Mouse (Mus musculus) inflammation-experienced regulatory T-cells (primary cell): ENCODE results near the gene Rdh1. TPM values are rescaled to one million over a fixed set of nuclear protein-coding genes. Genes with fewer than 3 reads are reported as not detected.

ENCODE experiments used
- polyA plus RNA-seq, 2 experiments: library from polyadenylated mRNA; unstranded; fragments of 100-300 nt; shearing (Covaris generic); gene quantifications; one replicate each; pipeline ENCODE4 v1.2.1; 2017

Gene Rdh1
- polyA plus RNA-seq: under 1 TPM; 0.18 to 0.34 TPM

GRCm38 (mm10) chr10:127759181-127760110 is at the start of gene Rdh1, which contains the start of gene Rdh16f1:
Rdh1 (plus strand) TSS chr10:127759721.
Rdh16f1 (plus strand) TSS chr10:127759787.

GRCm38 (mm10) chr10:127724178-127724577 is 35.3 kb upstream of the Rdh1 start, which contains the start of gene Tac2:
Tac2 (plus strand) TSS chr10:127724478.

GRCm38 (mm10) chr10:127739083-127739660 is 20.3 kb upstream of the Rdh1 start, which contains the start of gene Zbtb39:
Zbtb39 (plus strand) TSS chr10:127739538.

GRCm38 (mm10) chr10:127751548-127751947 is 8.0 kb upstream of the Rdh1 start, which contains the start of gene Gpr182:
Gpr182 (minus strand) TSS chr10:127751732.

GRCm38 (mm10) chr10:127776011-127776410 is 16.5 kb downstream of the Rdh1 start, which contains the start of gene Rdh9:
Rdh9 (plus strand) TSS chr10:127776386.

GRCm38 (mm10) chr10:127800891-127801290 is 41.4 kb downstream of the Rdh1 start, which contains the start of gene Rdh16:
Rdh16 (plus strand) TSS chr10:127801152.

Other genes with a start within 250 kb of the Rdh1 start
- not detected for gene Ndufa4l2, start 244.8 kb upstream of the Rdh1 start, polyA plus RNA-seq
- gene Shmt2, start 237.3 kb upstream of the Rdh1 start, polyA plus RNA-seq: 10 to 100 TPM; 78.5 to 85.9 TPM
- under 1 TPM in 1 of 2 experiments, not detected in 1; 0.17 TPM for gene Nxph4, start 225.2 kb upstream of the Rdh1 start, polyA plus RNA-seq
- 1 to 10 TPM in 1 of 2 experiments, under 1 TPM in 1; 0.36 to 2.3 TPM for gene Lrp1, start 138.6 kb upstream of the Rdh1 start, polyA plus RNA-seq
- gene Stat6, start 116.7 kb upstream of the Rdh1 start, polyA plus RNA-seq: 100 to 1,000 TPM; 207 to 235 TPM
- gene Nemp1, start 92.8 kb upstream of the Rdh1 start, polyA plus RNA-seq: 1 to 10 TPM; 7.2 to 9.8 TPM
- 10 to 100 TPM; 64.6 to 67.1 TPM for gene Nab2, start 91.2 kb upstream of the Rdh1 start, polyA plus RNA-seq
- under 1 TPM; 0.23 to 0.54 TPM for gene Myo1a, start 54.6 kb upstream of the Rdh1 start, polyA plus RNA-seq
- gene Tac2, start 35.2 kb upstream of the Rdh1 start, polyA plus RNA-seq: 1 to 10 TPM in 1 of 2 experiments, under 1 TPM in 1; 0.48 to 2.2 TPM
- under 1 TPM; 0.64 to 0.82 TPM for gene Zbtb39, start 20.2 kb upstream of the Rdh1 start, polyA plus RNA-seq
- gene Gpr182, start 8.0 kb upstream of the Rdh1 start, polyA plus RNA-seq: under 1 TPM in 1 of 2 experiments, not detected in 1; 0.11 TPM
- gene Rdh16f1, start 66 bp downstream of the Rdh1 start, polyA plus RNA-seq: 1 to 10 TPM in 1 of 2 experiments, not detected in 1; 1.1 TPM
- 1 to 10 TPM in 1 of 2 experiments, under 1 TPM in 1; 0.13 to 2.6 TPM for gene Rdh9, start 16.7 kb downstream of the Rdh1 start, polyA plus RNA-seq
- under 1 TPM; 0.23 to 0.53 TPM for gene Rdh16, start 41.4 kb downstream of the Rdh1 start, polyA plus RNA-seq
- gene Rdh19, start 90.2 kb downstream of the Rdh1 start, polyA plus RNA-seq: under 1 TPM in 1 of 2 experiments, not detected in 1; 0.22 TPM
- not detected for gene Rdh16f2, start 106.8 kb downstream of the Rdh1 start, polyA plus RNA-seq
- 1 to 10 TPM in 1 of 2 experiments, not detected in 1; 1.1 TPM for gene Rdh7, start 129.1 kb downstream of the Rdh1 start, polyA plus RNA-seq
- gene Sdr9c7, start 138.8 kb downstream of the Rdh1 start, polyA plus RNA-seq: under 1 TPM in 1 of 2 experiments, not detected in 1; 0.59 TPM
- not detected for gene Hsd17b6, start 247.9 kb downstream of the Rdh1 start, polyA plus RNA-seq